Mouse (Mus musculus): Measurements from ENCODE around the gene Gm5737. TPM values are rescaled to one million over a fixed set of nuclear protein-coding genes. Genes with fewer than 3 reads are reported as not detected.

The Gm5737 gene
- total RNA-seq, 2 experiments from 2014 or later: not detected

DNA sequence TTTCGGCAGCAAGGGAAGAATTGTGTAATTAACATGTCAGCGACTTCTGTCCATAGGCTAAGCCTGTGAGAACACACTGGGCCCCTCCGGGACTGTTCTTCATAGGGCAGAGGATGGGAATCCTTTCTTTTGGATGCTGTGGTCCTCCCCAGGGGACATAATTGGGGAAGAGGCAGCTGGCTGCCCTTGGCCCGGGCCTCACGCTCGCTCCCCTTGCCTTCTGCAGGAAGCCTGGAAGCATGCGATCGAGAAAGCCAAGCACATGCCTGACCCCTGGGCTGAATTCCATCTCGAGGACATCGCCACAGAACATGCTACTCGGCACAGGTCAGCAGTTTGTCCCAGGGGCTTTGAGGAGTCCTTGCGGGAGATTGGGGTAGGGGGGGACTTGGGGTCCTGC lies 60.9 kb downstream of the Gm5737 start:
- intact Hi-C loops (cut with DNase I): no loop called here
- no peak for DNase-seq (ENCODE audit: low spot score)

- no peak for DNase-seq (ENCODE audit: low spot score)
- intact Hi-C loops (cut with DNase I): no loop called here
Observed at GRCm38 (mm10) chr7:120874021-120874420, 61.9 kb downstream of the Gm5737 start.

DNA sequence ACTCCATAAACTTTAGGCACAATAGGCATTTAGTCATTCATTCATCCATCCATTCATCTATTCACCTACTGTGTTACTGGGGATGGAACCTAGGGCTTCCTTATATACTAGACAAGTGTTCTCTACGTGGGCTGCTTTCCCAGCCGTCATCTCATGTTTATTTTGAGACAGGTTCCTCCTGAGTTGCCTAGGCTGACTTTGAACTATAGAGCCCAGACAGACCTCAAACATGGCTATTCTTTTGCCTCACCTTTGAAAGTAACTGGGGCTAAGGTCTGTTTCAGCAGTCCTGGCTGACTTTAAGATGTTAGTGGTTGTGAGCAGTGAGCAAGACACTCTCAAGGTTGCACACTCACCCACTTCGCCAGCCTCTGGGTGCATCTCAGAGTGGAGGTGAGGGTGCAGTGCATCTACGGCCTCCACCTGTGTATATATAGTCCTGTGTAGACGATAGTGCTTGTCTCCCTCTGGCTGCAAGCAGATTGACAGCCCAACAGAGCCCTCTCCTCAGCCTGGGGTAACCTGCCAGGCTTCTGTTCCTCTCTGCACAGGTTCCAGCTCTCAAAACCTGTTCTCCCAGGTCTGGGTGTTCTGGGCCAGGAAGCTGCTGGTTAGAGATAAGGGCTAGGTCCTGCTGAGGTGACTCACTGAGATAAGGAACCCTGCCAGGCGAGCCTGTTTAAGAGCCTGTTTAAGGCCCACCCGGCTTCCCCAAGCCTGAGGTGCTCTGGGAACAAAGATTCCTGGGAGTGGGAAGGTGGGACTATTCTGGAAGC lies 62.8 kb downstream of the Gm5737 start:
- intact Hi-C loops (cut with DNase I): no loop called here
- DNase-seq (ENCODE audit: low spot score): no peak

DNA sequence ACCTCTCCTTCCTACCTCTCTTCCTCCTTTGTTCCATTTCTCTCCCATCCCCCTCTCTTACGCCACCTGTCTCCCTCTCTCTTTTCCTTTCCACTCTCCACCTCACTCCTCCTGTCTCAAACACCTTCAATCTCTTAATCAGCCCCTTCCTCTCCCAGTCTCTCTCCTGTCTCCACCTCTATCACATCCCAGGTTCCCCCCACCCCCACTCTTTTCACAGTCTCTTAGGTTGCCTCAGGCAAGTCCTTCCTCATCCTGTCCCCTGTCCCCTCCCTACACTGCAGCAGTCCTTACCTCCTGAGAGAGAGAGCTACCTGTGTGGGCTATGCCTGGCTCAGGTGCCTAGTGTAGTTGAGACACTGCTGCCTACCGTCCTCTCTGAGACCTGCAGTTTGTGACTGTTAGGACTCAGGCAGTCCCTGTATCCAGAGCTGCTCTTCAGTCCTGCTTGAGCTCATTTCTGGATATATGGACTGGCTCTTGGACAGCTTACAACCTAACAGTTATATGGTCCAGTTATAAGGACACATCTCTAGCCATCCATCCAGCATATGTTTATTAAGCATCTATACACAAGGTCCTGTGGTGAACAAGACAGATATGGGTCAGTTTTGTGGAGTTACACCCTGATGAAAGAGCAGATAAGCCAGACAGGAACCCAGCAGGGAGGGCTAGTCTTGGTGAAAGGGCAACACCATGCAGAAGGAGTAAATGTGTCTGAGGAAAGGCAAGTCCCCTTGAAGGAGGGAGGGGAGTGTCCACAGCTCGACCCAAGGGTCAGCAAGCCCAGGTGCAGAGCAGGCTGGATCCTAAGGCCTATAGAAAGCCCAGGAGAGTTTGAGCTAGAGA lies 63.6 kb downstream of the Gm5737 start:
- no peak for DNase-seq (ENCODE audit: low spot score)
- intact Hi-C loops (cut with DNase I): no loop called here

- no peak for DNase-seq (ENCODE audit: low spot score)
- intact Hi-C loops (cut with DNase I): no loop called here
Observed at GRCm38 (mm10) chr7:120878271-120878670, 66.1 kb downstream of the Gm5737 start.

- intact Hi-C loops (cut with DNase I): no loop called here
- no peak for DNase-seq (ENCODE audit: low spot score)
Observed at GRCm38 (mm10) chr7:120879972-120880371, 67.8 kb downstream of the Gm5737 start.

- intact Hi-C loops (cut with DNase I): no loop called here
- DNase-seq (ENCODE audit: low spot score): no peak
Observed at GRCm38 (mm10) chr7:120880770-120881169, 68.6 kb downstream of the Gm5737 start.

Other genes starting within 250 kb of the Gm5737 start
- 1,000 to 10,000 TPM; 1,144 to 1,191 TPM for gene Uqcrc2, start 177.2 kb upstream of the Gm5737 start, total RNA-seq (2021)
- gene Pdzd9, start 142.0 kb upstream of the Gm5737 start, total RNA-seq (2021): not detected
- gene Mosmo, start 134.7 kb upstream of the Gm5737 start, total RNA-seq (2021): 10 to 100 TPM; 26.5 to 30.7 TPM
- 1 to 10 TPM; 2.8 to 3.5 TPM for gene Vwa3a, start 73.0 kb upstream of the Gm5737 start, total RNA-seq (2021)
- gene Eef2k, start 30.5 kb downstream of the Gm5737 start, total RNA-seq (2021): 10 to 100 TPM; 27.7 to 32.5 TPM
- 1 to 10 TPM; 8.2 to 8.7 TPM for gene Polr3e, start 105.4 kb downstream of the Gm5737 start, total RNA-seq (2021)
- gene Cdr2, start 169.9 kb downstream of the Gm5737 start, total RNA-seq (2021): 10 to 100 TPM; 14.8 to 21.9 TPM
- not detected for gene Mfsd13b, start 170.1 kb downstream of the Gm5737 start, total RNA-seq (2021)
- 10 to 100 TPM; 77.5 to 80.5 TPM for gene Mettl9, start 222.1 kb downstream of the Gm5737 start, total RNA-seq (2021)

Data from heart, postnatal 25 days (tissue).